19 mouse cellular contexts compared by ENCODE assay signal in the genomic region with DNA sequence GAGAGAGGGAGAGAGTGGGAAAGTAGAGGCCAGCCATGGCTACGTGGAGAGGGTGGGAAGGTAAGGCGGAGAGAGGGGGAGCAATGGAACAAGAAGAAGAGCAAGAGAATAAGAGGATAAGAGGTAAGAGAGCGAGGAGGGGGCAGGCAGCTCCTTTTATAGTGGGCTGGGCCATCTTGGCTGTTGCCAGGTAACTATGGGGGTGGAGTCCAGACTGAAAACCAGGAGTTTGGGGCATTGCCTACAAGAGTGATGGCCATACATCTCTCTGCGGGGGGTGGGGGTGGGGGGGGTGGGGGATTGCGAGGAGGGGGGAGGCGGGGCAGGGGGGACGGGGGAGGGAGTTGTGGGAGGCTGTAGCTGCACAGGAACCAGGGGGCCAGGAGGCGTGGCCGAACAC.
"Had no signal": no experiment of that assay in that cellular context is flagged by ENCODE, and none has a peak within 500 bp of the region (broad histone marks: within the 10 kb centered on the region; RNA-seq: fewer than 3 reads in every experiment).

No protein-coding gene starts in this region.

- H3K9ac ChIP-seq: limb, embryonic 12.5 days; limb, embryonic 15.5 days; liver, embryonic 14.5 days; liver, postnatal 0 days; lung, embryonic 14.5 days had no signal

- H3K4me3 ChIP-seq: layer of hippocampus, adult 2 months; limb, embryonic 12.5 days; limb, embryonic 15.5 days had no signal

- H3K4me2 ChIP-seq: limb, embryonic 12.5 days; limb, embryonic 15.5 days; liver, embryonic 11.5 days; lung, embryonic 14.5 days had no signal

- H3K36me3 ChIP-seq: limb, embryonic 12.5 days; limb, embryonic 15.5 days had no signal

- DNase-seq: kidney, adult 8-10 months; kidney, postnatal 25 days; layer of hippocampus, adult 9-11 months; liver, postnatal 0 days; lung, embryonic 14.5 days; midbrain, embryonic 14.5 days; right cerebral cortex, adult 18-20 months; right cerebral cortex, postnatal 14 days; right cerebral cortex, postnatal 4 days; thymus, postnatal 25 days had no signal

- ATAC-seq: liver, postnatal 0 days; lung, postnatal 0 days had no signal

- H3K27ac ChIP-seq: kidney, postnatal 0 days; layer of hippocampus, adult 2 months; limb, embryonic 12.5 days; limb, embryonic 15.5 days; liver, embryonic 14.5 days; macrophage; stomach, postnatal 0 days had no signal

- H3K27me3 ChIP-seq: limb, embryonic 12.5 days; limb, embryonic 15.5 days had no signal

- H3K9me3 ChIP-seq: limb, embryonic 12.5 days; limb, embryonic 15.5 days had no signal
